In the genomic region with DNA sequence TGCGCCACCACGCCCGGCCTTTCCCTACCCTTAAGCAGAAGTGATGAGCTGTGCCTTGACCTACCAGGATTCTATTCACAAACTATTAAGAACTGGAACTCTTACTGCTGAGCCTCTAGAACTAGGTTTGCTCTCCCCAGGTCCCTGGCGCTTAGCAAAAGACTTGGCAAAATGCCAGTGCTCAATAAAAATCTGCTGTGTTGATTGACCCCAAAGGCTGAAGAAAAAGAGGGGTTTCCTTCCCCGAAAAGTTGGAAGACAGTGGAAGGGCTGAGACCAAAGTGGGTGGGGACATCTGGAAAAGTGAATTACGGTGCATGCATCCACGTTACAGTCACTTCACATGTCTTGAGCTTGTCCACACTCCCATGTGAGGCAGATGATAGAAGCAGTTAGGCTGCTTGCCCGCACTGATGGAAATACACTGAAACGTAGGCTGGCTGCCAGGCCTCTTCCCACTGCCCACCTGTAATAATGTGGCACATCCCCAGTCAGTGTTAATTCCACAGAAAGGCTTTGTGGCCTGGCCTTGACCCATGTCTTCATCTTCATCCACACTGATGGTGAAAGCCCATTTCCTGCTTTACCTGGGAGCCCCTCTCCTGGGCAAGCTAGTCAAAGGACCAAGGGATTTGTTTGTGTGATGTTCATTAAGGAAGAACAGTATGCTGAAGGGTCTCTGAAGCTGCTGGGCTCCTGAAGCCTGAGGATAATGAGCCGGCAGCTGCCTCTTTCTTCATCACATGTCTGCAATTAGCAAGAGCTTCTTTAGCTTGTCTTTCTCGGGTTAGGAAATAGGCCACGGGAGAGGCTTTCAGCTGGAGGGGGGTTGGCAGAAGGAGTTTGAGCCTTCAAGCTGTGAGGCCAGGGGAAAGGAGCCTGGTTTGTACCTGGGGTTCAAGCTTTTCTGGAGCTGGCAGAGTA, we compare ENCODE assay signal across 10 mouse cellular contexts. TPM values are rescaled to one million over a fixed set of nuclear protein-coding genes. Genes with fewer than 3 reads are reported as not detected.
DNase-seq lines count a peak whose midpoint lies in the region; ATAC-seq and TF ChIP-seq lines count a peak whose summit lies in the region.
"Had no signal": no experiment of that assay in that cellular context is flagged by ENCODE, and none has a peak within 500 bp of the region (broad histone marks: within the 10 kb centered on the region; RNA-seq: fewer than 3 reads in every experiment).

No protein-coding gene starts in this region.

- peak overlapping the region; percentile 51; the same call in 1 of the 2 replicates for H3K27ac ChIP-seq in midbrain, embryonic 13.5 days
- no peak overlapping the region for H3K27ac ChIP-seq in midbrain, embryonic 11.5 days (ENCODE audit: low read depth, low read length)
- no peak overlapping the region for H3K27ac ChIP-seq in embryonic facial prominence, embryonic 15.5 days (replicated peaks)
- no peak overlapping the region for H3K27ac ChIP-seq in heart, adult 2 months
- H3K27ac ChIP-seq: embryonic facial prominence, embryonic 13.5 days had no signal

- TF ChIP-seq EP300 in heart, adult 2 months (IDR thresholded peaks at IDR 0.05; ENCODE audit: insufficient read depth, low read depth, low read length) = no peak

- no peak for TF ChIP-seq CTCF in heart, adult 2 months (IDR thresholded peaks at IDR 0.05)

- TF ChIP-seq POLR2A in heart, adult 2 months (IDR thresholded peaks at IDR 0.05; ENCODE audit: insufficient read depth, low read depth, low read length) = no peak

- no peaks in the 10 kb centered on the region for H3K79me2 ChIP-seq in heart, adult 2 months (replicated peaks; ENCODE audit: control insufficient read depth, insufficient read depth, low read length)

- no peak overlapping the region for H3K4me3 ChIP-seq in midbrain, embryonic 13.5 days (replicated peaks)
- no peak overlapping the region for H3K4me3 ChIP-seq in midbrain, embryonic 11.5 days (ENCODE audit: low read depth, low read length)
- H3K4me3 ChIP-seq in embryonic facial prominence, embryonic 15.5 days (replicated peaks) = no peak overlapping the region
- no peak overlapping the region for H3K4me3 ChIP-seq in heart, adult 2 months
- H3K4me3 ChIP-seq: embryonic facial prominence, embryonic 13.5 days had no signal

- 69% methylated on average over 12 of the region's 12 CpGs for WGBS in midbrain, embryonic 13.5 days
- WGBS in midbrain, embryonic 11.5 days = 72% methylated on average over 12 of the region's 12 CpGs
- WGBS in embryonic facial prominence, embryonic 15.5 days = 52% methylated on average over 12 of the region's 12 CpGs
- 72% methylated on average over 12 of the region's 12 CpGs for WGBS in heart, adult 2 months

- no peaks in the 10 kb centered on the region for H3K9me3 ChIP-seq in midbrain, embryonic 13.5 days
- no peaks in the 10 kb centered on the region for H3K9me3 ChIP-seq in midbrain, embryonic 11.5 days (ENCODE audit: control insufficient read depth, low read length)
- H3K9me3 ChIP-seq in embryonic facial prominence, embryonic 15.5 days (replicated peaks) = no peaks in the 10 kb centered on the region
- H3K9me3 ChIP-seq: embryonic facial prominence, embryonic 13.5 days had no signal

- peaks cover 50% of the 10 kb centered on the region for H3K27me3 ChIP-seq in midbrain, embryonic 13.5 days
- peaks cover 17% of the 10 kb centered on the region; the same call in 1 of the 2 replicates for H3K27me3 ChIP-seq in midbrain, embryonic 11.5 days (ENCODE audit: control insufficient read depth, insufficient read depth, low read length)
- no peaks in the 10 kb centered on the region for H3K27me3 ChIP-seq in embryonic facial prominence, embryonic 15.5 days
- no peaks in the 10 kb centered on the region for H3K27me3 ChIP-seq in heart, adult 2 months (ENCODE audit: control insufficient read depth, insufficient read depth, low read length)
- H3K27me3 ChIP-seq: embryonic facial prominence, embryonic 13.5 days had no signal

- no peak overlapping the region for H3K9ac ChIP-seq in midbrain, embryonic 13.5 days (replicated peaks)
- H3K9ac ChIP-seq in midbrain, embryonic 11.5 days (ENCODE audit: low read length) = no peak overlapping the region
- no peak overlapping the region for H3K9ac ChIP-seq in embryonic facial prominence, embryonic 15.5 days
- H3K9ac ChIP-seq in heart, adult 2 months (ENCODE audit: low read depth, low read length) = no peak overlapping the region
- H3K9ac ChIP-seq: embryonic facial prominence, embryonic 13.5 days had no signal

- no peaks in the 10 kb centered on the region for H3K36me3 ChIP-seq in midbrain, embryonic 13.5 days
- no peaks in the 10 kb centered on the region for H3K36me3 ChIP-seq in midbrain, embryonic 11.5 days (ENCODE audit: control insufficient read depth, insufficient read depth, low read length)
- no peaks in the 10 kb centered on the region for H3K36me3 ChIP-seq in embryonic facial prominence, embryonic 15.5 days
- no peaks in the 10 kb centered on the region for H3K36me3 ChIP-seq in heart, adult 2 months (ENCODE audit: control insufficient read depth, insufficient read depth, low read length)
- H3K36me3 ChIP-seq: embryonic facial prominence, embryonic 13.5 days had no signal

- peaks cover 23% of the 10 kb centered on the region for H3K4me1 ChIP-seq in midbrain, embryonic 13.5 days (replicated peaks)
- peaks cover 10% of the 10 kb centered on the region for H3K4me1 ChIP-seq in midbrain, embryonic 11.5 days (ENCODE audit: control insufficient read depth, insufficient read depth, low read length)
- H3K4me1 ChIP-seq in embryonic facial prominence, embryonic 15.5 days = peaks cover 8% of the 10 kb centered on the region; the same call in 1 of the 2 replicates
- H3K4me1 ChIP-seq in heart, adult 2 months (ENCODE audit: control insufficient read depth, insufficient read depth, low read length) = no peaks in the 10 kb centered on the region

- intact Hi-C loops in heart, adult 2 months (cut with DNase I) = no loop called here

- ATAC-seq in midbrain, embryonic 13.5 days = no peak
- ATAC-seq in midbrain, embryonic 11.5 days (ENCODE audit: low FRiP score) = no peak
- ATAC-seq in embryonic facial prominence, embryonic 15.5 days (ENCODE audit: insufficient number of reproducible peaks, low FRiP score, low TSS enrichment, low read depth) = peak; percentile 57

- no peak overlapping the region for H3K4me2 ChIP-seq in midbrain, embryonic 13.5 days (replicated peaks)
- no peak overlapping the region for H3K4me2 ChIP-seq in midbrain, embryonic 11.5 days
- no peak overlapping the region for H3K4me2 ChIP-seq in embryonic facial prominence, embryonic 15.5 days (replicated peaks)
- H3K4me2 ChIP-seq: embryonic facial prominence, embryonic 13.5 days had no signal

- DNase-seq in midbrain, embryonic 11.5 days (ENCODE audit: low spot score, missing footprints) = no peak
- DNase-seq in layer of hippocampus, postnatal 36 days = peak; percentile 29 to 54
- peak; percentile 58 to 69 for DNase-seq in right cerebral cortex, postnatal 10 days (ENCODE audit: low spot score in 2 of 2)
- no peak for DNase-seq in heart, adult 2 months
- no peak for DNase-seq in urinary bladder, postnatal 36 days (ENCODE audit: low spot score in 2 of 2)
- DNase-seq in lung, postnatal 14 days = no peak
- DNase-seq: adrenal gland, adult 8-10 months had no signal

RNA-seq across cellular contexts. Expression of gene Rab3b, which starts 59.2 kb away (rescaled TPM):
- 69.7 and 79.4 TPM in 2 replicates for polyA plus RNA-seq in midbrain, embryonic 13.5 days (2015; fragmentation: Nextera tagmentation; extraction: Ambion mirVana)
- 29.2 and 29.5 TPM in 2 replicates for polyA plus RNA-seq in midbrain, embryonic 11.5 days (2014; fragmentation: Nextera tagmentation; extraction: Ambion mirVana)
- polyA plus RNA-seq in embryonic facial prominence, embryonic 15.5 days (2015; fragmentation: Nextera tagmentation; extraction: Ambion mirVana) = 17.9 and 21.7 TPM in 2 replicates
- total RNA-seq in layer of hippocampus, postnatal 36 days (2021) = 10 to 100 TPM; 45.6 to 58.0 TPM
- total RNA-seq in heart, adult 2 months (2021) = 1 to 10 TPM in 1 of 2 experiments, under 1 TPM in 1; 0.63 to 1.3 TPM
- polyA plus RNA-seq in heart, adult 2 months (2012; rRNA removed) = 6.2 and 6.6 TPM in 2 replicates

Comparison
In these comparisons a context has a peak if more than half of its experiments do, and no peak if none do; other contexts are left out.
1. DNase-seq: peak in layer of hippocampus, postnatal 36 days (2 of 2) and right cerebral cortex, postnatal 10 days (2 of 2); none in midbrain, embryonic 11.5 days (single experiment), heart, adult 2 months (0 of 2), urinary bladder, postnatal 36 days (0 of 2) and lung, postnatal 14 days (single experiment).